Mouse (Mus musculus): Measurements from ENCODE around the gene Hnrnpd.

Gene Hnrnpd

DNA sequence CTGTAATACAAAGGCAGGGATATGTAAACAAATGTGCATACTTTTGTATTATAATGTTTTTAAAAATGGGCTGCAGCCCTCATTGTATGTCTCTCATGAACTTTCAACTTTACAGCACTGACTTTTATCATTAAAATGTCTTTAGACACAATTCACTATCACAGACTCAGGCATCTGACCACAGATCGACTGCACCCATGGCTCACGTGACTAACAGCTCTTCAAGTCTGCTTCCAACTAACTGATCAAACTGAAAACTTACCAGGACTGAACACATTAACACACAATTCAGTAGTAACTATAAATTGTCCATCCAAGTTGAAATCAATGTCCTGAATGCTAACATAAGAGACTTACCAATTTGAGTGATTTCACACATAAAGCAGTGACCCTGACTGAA is 18.8 kb downstream of the Hnrnpd start:
- no peak for DNase-seq (ENCODE audit: low spot score in 2 of 2)

DNA sequence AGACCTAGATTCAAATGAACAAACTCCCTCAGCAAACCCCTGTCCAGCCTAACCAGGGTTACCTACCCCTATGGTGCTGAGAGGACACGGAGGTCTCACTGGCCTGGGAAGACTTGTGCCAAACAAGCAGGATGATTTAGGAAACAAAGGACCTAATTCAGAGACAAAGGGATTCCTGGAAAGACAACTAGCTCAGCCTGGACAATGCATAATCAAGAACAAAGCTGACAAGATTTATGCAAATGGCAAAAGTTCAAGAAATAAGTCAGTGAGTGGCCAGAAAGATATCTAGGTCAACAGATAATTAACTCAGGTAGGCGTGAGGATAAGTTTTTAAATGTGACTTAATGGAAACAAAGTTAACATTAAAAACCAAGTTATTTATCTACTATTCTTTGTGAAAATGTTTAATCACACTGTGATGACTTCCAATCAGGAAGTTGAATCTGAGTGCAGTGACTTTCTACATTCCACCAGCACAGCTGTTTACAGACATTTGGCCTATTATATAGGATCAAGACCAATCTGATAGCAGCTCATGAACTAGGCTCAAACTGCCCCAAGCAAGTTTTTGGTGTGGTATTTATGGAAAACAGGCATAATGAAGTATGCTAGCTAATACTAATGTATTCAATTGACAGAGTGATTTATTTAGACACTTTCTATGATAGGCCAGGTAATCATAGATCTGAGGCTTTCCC is 19.4 kb downstream of the Hnrnpd start:
- DNase-seq (ENCODE audit: low spot score in 2 of 2): no peak

DNA sequence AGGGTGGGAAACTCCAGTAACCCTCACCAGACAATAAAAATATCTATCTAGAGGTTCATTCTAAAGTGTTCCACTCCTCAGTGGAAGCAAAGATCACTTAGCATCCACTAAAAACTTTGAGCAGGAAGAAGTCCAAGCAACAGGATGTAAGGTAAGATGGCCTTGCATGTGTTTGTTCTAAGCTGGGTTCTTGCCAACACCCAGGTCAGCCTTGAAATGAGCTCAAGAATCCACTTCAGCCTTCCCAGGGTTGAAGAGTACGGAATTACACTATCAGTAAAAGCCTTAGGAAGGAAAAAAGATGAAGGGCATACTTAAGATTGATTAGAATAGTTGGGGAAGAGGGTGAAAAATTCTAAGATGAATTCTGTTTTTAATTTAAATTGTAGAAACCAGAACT is 20.1 kb downstream of the Hnrnpd start:
- DNase-seq (ENCODE audit: low spot score in 2 of 2): no peak

DNA sequence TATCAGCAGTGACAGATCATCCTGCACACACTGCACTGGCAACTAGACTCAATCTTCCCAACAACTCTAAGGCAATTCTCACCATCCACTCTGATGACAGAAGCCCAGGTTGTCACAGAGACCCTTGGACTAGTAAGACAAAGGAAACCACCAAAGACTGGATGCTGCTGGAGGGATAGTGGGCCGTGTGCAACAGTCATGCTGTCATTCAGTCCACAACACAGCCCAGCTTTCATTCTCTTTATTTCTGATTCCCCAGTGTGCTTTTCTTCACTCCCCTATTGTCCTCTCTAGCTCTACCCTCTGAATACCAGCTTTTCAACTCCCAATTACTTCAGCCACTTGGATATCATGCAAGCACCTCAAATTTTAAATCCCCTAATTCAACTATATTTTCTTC is 24.9 kb downstream of the Hnrnpd start:
- DNase-seq (ENCODE audit: low spot score in 2 of 2): no peak

DNA sequence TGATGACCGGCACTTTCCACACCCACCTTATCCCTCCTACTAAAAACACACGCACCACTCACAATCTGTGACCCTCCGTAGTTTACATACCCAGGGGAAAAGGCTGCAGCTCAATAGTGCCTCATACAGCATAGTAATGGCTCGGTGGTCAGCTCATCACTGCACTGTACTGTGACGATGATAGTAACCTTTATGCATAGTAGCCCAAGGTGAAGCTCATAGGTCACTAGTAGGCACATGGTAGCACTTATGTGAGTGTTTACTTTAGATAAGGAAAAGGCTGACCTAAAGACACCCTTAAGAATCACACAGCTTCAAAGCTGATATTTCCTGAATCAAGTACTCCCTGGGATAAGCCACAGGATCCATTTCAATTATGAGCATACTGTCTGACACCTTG is 26.2 kb downstream of the Hnrnpd start:
- no peak for DNase-seq (ENCODE audit: low spot score in 2 of 2)

DNA sequence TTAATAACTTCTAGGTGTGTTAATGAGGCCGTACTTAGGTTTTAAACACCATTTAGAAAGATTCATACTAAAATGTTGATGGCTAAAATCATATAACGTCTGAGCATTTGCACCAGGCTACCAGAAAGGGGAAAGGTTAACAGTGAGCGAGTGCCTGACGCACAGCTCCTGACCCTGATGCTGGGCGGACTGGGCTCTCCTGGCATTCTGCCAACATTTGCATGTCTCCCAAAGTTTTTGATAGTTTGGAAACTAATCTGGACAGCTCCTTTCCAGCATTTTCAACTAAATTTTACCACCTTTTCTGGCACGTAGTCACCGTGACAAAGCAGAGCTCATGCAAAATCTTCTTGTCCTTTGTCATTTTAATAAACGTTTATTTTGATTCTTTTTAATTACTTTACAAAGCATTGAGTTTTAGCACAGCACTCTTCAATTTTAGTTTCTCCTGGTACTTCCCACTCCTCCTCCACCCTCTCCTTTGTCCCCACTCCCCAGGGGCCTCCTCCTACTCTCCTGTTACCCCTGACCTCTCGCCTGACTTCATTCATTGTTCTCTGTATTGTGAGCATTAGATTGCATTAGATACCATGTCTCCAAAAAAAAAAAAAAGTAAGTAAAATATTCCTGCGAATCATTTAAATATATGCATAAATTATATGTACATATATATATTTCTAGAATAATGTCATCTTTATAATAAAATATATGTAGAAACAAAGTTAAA is 36.8 kb downstream of the Hnrnpd start:
- DNase-seq (ENCODE audit: low spot score in 2 of 2): no peak

DNA sequence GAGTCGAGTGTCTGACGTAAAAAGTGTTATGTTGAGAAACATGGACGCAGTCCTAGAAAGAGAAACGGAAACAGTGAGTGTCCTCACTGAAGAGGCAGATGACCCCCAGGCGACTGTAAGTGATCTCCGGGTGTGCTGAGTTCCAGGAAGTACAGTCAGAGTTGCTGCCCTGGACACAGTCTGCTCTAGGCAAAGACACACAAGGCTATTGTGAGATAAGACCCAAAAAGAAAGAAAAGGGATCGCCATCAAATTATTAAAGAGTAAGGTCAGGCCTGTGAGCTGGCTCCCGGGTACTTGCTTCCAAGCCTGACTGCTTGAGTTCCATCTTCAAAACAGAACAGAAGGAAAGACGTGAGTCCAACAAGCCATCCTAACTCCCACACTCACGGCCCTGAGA is 37.5 kb downstream of the Hnrnpd start:
- no peak for DNase-seq (ENCODE audit: low spot score in 2 of 2)

DNA sequence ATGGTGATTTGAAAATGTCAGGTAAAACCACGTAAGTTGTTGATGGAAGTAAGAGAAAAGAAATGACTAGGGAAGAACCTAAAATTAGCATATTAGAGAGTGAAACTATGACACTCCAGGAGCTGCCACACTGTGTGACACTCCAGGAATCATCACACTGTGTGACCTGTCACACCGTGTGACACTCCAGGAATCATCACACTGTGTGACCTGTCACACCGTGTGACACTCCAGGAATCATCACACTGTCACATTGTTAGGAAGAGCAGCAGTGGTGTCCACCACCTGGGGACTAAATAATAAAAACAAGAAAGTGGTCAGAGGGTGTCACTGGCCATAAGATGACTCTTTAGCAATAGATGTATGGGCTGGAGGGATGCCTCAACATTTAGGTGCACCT is 39.3 kb downstream of the Hnrnpd start:
- no peak for DNase-seq (ENCODE audit: low spot score in 2 of 2)

DNA sequence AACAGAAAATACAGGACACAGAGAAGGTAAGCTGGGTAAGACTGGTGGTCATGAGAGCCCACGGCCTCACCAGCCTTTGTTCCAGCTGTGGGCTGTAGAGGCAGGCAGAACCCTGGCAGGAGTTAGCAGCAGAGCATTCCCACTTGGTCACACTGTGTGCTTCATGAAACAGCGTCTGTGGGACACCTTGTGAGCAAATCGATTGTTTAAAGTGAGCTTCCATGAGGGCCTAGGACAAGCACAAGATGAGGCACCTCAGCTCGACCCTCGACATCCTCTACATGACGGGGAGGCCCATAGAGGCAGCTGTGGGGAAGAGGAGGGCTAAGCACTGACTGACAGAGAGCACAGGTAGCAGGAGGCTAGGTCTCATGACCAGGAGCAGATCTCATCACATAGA is 46.8 kb downstream of the Hnrnpd start:
- no peak for DNase-seq (ENCODE audit: low spot score in 2 of 2)

DNA sequence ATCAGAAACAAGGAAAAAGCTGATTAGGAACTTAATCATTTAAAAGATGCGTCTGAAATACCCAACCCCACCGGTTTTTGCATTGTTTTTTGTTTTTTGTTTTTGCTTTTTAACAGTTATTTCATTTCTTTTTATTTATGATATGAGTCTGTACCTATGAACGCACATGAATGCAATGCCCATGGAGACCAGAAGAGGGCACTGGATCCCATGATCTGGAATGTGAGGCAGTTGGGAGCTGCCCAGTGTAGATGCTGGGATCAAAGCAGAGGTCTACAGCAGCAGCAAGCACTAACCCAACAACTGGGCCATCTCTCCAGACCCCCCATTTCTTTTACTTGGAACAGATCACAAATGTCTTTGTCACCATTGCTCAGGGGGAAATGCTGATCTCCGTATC is 50.8 kb downstream of the Hnrnpd start:
- DNase-seq (ENCODE audit: low spot score in 2 of 2): peak in 1 of 2 experiments; percentile 36

DNA sequence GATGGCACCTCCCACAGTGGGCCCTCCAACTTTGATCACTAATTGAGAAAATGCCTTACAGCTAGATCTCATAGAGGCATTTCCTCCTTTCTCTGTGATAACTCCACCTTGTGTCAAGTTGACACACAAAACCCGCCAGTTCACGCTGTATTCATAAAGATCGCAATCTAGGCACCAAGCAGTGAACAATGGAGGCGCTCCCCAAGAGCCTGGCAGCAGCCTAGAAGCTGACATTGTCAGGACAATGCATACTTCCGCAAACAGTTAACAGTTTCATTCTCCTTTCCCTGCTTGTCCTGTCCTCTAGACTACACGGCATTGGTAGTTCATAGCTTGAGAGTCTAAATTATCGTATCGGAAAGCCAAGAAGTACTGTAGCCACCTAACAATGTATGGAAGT is 56.7 kb downstream of the Hnrnpd start:
- DNase-seq (ENCODE audit: low spot score in 2 of 2): no peak

DNA sequence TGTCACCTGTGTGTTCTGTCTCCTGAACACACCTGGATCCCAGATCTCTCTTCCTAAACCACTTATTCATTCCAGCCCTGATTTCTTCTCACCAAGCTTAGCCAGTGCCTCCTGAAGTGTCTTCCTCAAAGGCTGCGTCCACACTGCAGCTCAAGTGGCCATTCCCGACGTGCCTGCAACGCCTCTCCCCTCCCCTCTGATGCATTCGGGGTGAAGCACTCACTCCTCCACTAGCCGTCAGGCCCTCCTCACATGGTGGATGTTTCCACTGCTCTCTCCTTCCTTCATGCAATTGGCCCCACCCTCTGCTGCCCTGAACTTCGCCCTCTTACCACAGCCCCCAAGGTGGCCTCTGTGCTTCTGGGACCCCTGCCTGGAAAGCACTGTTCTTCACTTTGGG is 63.2 kb downstream of the Hnrnpd start:
- no peak for DNase-seq (ENCODE audit: low spot score in 2 of 2)

DNA sequence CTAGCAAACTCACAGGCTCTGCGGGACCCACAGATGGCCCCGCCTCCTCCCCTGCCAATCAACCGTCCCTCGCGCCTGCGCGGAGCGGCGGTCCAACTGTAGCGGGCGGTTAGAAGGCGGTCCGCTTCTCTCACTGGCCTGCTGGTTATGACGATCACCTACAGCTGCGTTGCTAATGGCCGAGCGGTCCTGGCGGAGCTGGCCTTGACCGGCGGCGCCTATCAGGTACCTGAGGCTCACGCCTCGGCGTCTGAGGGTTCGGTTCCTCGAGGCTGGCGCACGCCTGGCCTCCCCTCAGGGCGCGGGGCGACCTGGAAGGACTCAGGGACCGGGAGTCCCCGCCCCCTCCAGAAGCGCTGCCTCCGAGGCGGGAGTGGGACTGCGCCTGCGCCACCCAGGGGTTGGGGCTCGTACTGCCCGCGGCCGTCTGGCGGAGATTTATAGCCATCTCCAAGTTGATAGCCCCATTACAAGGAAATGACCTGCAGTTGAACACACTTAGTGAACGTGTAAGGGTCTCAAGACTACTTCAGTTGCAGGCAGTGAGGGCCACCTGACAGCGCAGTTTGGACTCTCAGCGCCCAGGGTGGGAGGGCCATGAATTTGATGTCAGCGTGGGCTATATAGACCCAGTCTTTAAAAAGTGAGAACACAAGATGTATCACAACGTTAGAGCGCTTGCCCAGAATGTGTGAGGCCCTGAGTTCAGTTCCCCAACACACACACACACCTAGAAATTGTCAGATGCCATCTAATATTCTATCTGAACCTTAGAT is 72.4 kb downstream of the Hnrnpd start, which contains the start of gene Vamp9:
TSS of gene Vamp9 (plus strand) at position 74 of the 776 bp plus-strand sequence.
- DNase-seq (ENCODE audit: low spot score in 2 of 2): peak; percentile 96 to 97

All from right cerebral cortex, postnatal 10 days (tissue).